Mouse (Mus musculus): ENCODE measurements around the gene Nphp4. TPM values are rescaled to one million over a fixed set of nuclear protein-coding genes. Genes with fewer than 3 reads are reported as not detected.

The Nphp4 gene
- polyA plus RNA-seq, 1 experiment from 2014 or later = 7.0 TPM

- in situ Hi-C loops (cut with MboI; ENCODE audit: low pct_unique_long_range_greater_than_20kb) = no loop called here
- CTCF ChIA-PET = no interaction called here
- H3K27me3 ChIP-seq = no peaks in the 10 kb centered on the region
- DNase-seq (ENCODE audit: low read depth, low spot score) (no peak), ATAC-seq (no peak)
- no peak for TF ChIP-seq CTCF (IDR thresholded peaks at IDR 0.05)
- POLR2A ChIA-PET = no interaction called here
Measured at GRCm38 (mm10) chr4:152451371-152451770, 25.1 kb upstream of the Nphp4 start.

- H3K27me3 ChIP-seq = no peaks in the 10 kb centered on the region
- no peak for TF ChIP-seq CTCF (IDR thresholded peaks at IDR 0.05)
- DNase-seq (ENCODE audit: low read depth, low spot score) (no peak), ATAC-seq (no peak)
- CTCF ChIA-PET = interaction anchor here (1.2 to 1.5 kb wide), 2 partner anchors 9 to 17 kb away, joined by 3 read pairs; no protein-coding TSS in a partner anchor
- POLR2A ChIA-PET = interaction anchor here (0.6 kb wide), 1 partner anchor 467 kb away, joined by 3 read pairs; no protein-coding TSS in a partner anchor
- in situ Hi-C loops (cut with MboI; ENCODE audit: low pct_unique_long_range_greater_than_20kb) = no loop called here
Measured at GRCm38 (mm10) chr4:152453079-152453478, 23.4 kb upstream of the Nphp4 start.

- TF ChIP-seq CTCF (IDR thresholded peaks at IDR 0.05) = no peak
- H3K27me3 ChIP-seq = no peaks in the 10 kb centered on the region
- in situ Hi-C loops (cut with MboI; ENCODE audit: low pct_unique_long_range_greater_than_20kb) = no loop called here
- ATAC-seq (no peak), DNase-seq (ENCODE audit: low read depth, low spot score) (no peak)
- ChIA-PET POLR2A (no interaction called here), CTCF (interaction anchor here (1.2 to 1.5 kb wide), 2 partner anchors 8 to 19 kb away, joined by 3 read pairs; no protein-coding TSS in a partner anchor)
Measured at GRCm38 (mm10) chr4:152454153-152454552, 22.4 kb upstream of the Nphp4 start.

GRCm38 (mm10) chr4:152456609-152457008, 19.9 kb upstream of the Nphp4 start:
- POLR2A ChIA-PET = no interaction called here
- DNase-seq (ENCODE audit: low read depth, low spot score) = no peak
- CTCF ChIA-PET = no interaction called here
- ATAC-seq = no peak
- TF ChIP-seq CTCF (IDR thresholded peaks at IDR 0.05) = no peak
- no peaks in the 10 kb centered on the region for H3K27me3 ChIP-seq
- in situ Hi-C loops (cut with MboI; ENCODE audit: low pct_unique_long_range_greater_than_20kb) = no loop called here

GRCm38 (mm10) chr4:152457673-152458072, 18.8 kb upstream of the Nphp4 start:
- POLR2A ChIA-PET = no interaction called here
- ATAC-seq = no peak
- in situ Hi-C loops (cut with MboI; ENCODE audit: low pct_unique_long_range_greater_than_20kb) = no loop called here
- H3K27me3 ChIP-seq = no peaks in the 10 kb centered on the region
- DNase-seq (ENCODE audit: low read depth, low spot score) = no peak
- TF ChIP-seq CTCF (IDR thresholded peaks at IDR 0.05) = no peak
- CTCF ChIA-PET = no interaction called here

GRCm38 (mm10) chr4:152462516-152462915, 14.0 kb upstream of the Nphp4 start:
- in situ Hi-C loops (cut with MboI; ENCODE audit: low pct_unique_long_range_greater_than_20kb) = no loop called here
- no peak for TF ChIP-seq CTCF (IDR thresholded peaks at IDR 0.05)
- POLR2A ChIA-PET = no interaction called here
- no peaks in the 10 kb centered on the region for H3K27me3 ChIP-seq
- DNase-seq (ENCODE audit: low read depth, low spot score) (no peak), ATAC-seq (no peak)
- CTCF ChIA-PET = interaction anchor here (0.7 kb wide), 1 partner anchor 9 kb away, joined by 3 read pairs; no protein-coding TSS in a partner anchor

GRCm38 (mm10) chr4:152463147-152463546, 13.4 kb upstream of the Nphp4 start:
- in situ Hi-C loops (cut with MboI; ENCODE audit: low pct_unique_long_range_greater_than_20kb) = no loop called here
- DNase-seq (ENCODE audit: low read depth, low spot score) (no peak), ATAC-seq (no peak)
- CTCF ChIA-PET = no interaction called here
- no peak for TF ChIP-seq CTCF (IDR thresholded peaks at IDR 0.05)
- H3K27me3 ChIP-seq = no peaks in the 10 kb centered on the region
- POLR2A ChIA-PET = no interaction called here

GRCm38 (mm10) chr4:152465116-152465515, 11.4 kb upstream of the Nphp4 start:
- ATAC-seq = no peak
- ChIA-PET CTCF (no interaction called here), POLR2A (no interaction called here)
- DNase-seq (ENCODE audit: low read depth, low spot score) = no peak
- in situ Hi-C loops (cut with MboI; ENCODE audit: low pct_unique_long_range_greater_than_20kb) = no loop called here
- TF ChIP-seq CTCF (IDR thresholded peaks at IDR 0.05) = no peak
- no peaks in the 10 kb centered on the region for H3K27me3 ChIP-seq

- no peaks in the 10 kb centered on the region for H3K27me3 ChIP-seq
- ChIA-PET POLR2A (no interaction called here), CTCF (no interaction called here)
- DNase-seq (ENCODE audit: low read depth, low spot score) (no peak), ATAC-seq (no peak)
- TF ChIP-seq CTCF (IDR thresholded peaks at IDR 0.05) = no peak
- in situ Hi-C loops (cut with MboI; ENCODE audit: low pct_unique_long_range_greater_than_20kb) = no loop called here
Measured at GRCm38 (mm10) chr4:152466601-152467000, 9.9 kb upstream of the Nphp4 start.

GRCm38 (mm10) chr4:152467951-152468350, 8.6 kb upstream of the Nphp4 start:
- DNase-seq (ENCODE audit: low read depth, low spot score) (no peak), ATAC-seq (no peak)
- no peak for TF ChIP-seq CTCF (IDR thresholded peaks at IDR 0.05)
- ChIA-PET POLR2A (interaction anchor here (1.2 kb wide), 1 partner anchor 14 kb away, joined by 4 read pairs; no protein-coding TSS in a partner anchor), CTCF (interaction anchor here (0.9 kb wide), 1 partner anchor 57 kb away, joined by 3 read pairs; no protein-coding TSS in a partner anchor)
- in situ Hi-C loops (cut with MboI; ENCODE audit: low pct_unique_long_range_greater_than_20kb) = no loop called here
- no peaks in the 10 kb centered on the region for H3K27me3 ChIP-seq

GRCm38 (mm10) chr4:152475941-152476340, 565 bp upstream of the Nphp4 start:
- no peaks in the 10 kb centered on the region for H3K27me3 ChIP-seq
- ATAC-seq (no peak), DNase-seq (ENCODE audit: low read depth, low spot score) (no peak)
- CTCF ChIA-PET = no interaction called here
- in situ Hi-C loops (cut with MboI; ENCODE audit: low pct_unique_long_range_greater_than_20kb) = loop anchor here (25.0 kb wide), 1 partner anchor 1761 kb away; no protein-coding TSS in a partner anchor
- no peak for TF ChIP-seq CTCF (IDR thresholded peaks at IDR 0.05)
- POLR2A ChIA-PET = no interaction called here

GRCm38 (mm10) chr4:152477106-152477465, 580 bp downstream of the Nphp4 start:
- ChIA-PET POLR2A (interaction anchor here (0.5 to 0.6 kb wide), 2 partner anchors 28 to 389 kb away, joined by 3 read pairs; no protein-coding TSS in a partner anchor), CTCF (no interaction called here)
- no peak for TF ChIP-seq CTCF (IDR thresholded peaks at IDR 0.05)
- no peaks in the 10 kb centered on the region for H3K27me3 ChIP-seq
- in situ Hi-C loops (cut with MboI; ENCODE audit: low pct_unique_long_range_greater_than_20kb) = loop anchor here (25.0 kb wide), 1 partner anchor 1760 kb away; no protein-coding TSS in a partner anchor
- DNase-seq (ENCODE audit: low read depth, low spot score) (no peak), ATAC-seq (no peak)
